Mouse (Mus musculus): ENCODE data around the gene Tmem120b. TPM values are rescaled to one million over a fixed set of nuclear protein-coding genes. Genes with fewer than 3 reads are reported as not detected.
A peak's percentile ranks its signal among the peaks of the same experiment; 100 is the strongest.

Gene Tmem120b
- polyA plus RNA-seq, 1 experiment, result 9.1 TPM

DNA sequence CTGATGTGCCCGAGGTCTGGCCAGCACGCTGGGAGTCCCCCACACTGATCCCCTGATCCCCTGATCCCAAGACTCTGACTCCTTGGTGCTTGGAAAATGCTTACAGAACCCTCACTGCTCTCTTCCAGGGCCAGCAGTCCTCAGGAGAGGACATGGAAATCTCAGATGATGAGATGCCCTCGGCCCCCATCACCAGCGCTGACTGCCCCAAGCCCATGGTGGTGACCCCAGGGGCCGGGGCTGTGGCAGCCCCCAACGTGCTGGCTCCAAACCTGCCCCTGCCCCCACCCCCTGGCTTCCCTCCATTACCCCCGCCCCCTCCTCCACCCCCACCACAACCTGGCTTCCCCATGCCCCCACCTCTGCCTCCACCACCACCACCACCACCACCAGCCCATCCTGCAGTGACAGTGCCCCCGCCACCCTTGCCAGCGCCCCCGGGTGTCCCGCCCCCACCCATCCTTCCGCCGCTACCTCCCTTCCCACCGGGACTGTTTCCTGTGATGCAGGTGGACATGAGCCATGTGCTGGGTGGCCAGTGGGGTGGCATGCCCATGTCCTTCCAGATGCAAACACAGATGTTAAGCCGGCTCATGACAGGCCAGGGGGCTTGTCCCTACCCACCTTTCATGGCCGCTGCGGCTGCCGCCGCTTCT is 83.6 kb downstream of the Tmem120b start:
- H3K4me3 ChIP-seq (ENCODE audit: insufficient read depth, low read length), result no peak overlapping the region
- no peak overlapping the region for H3K27ac ChIP-seq (ENCODE audit: insufficient read depth, low read length)
- TF ChIP-seq CTCF (IDR thresholded peaks at IDR 0.05; ENCODE audit: borderline replicate concordance, insufficient read depth, low read length) (no peak), POLR2A (IDR thresholded peaks at IDR 0.05; ENCODE audit: low read depth, low read length) (no peak)
- peaks cover 9% of the 10 kb centered on the region; the same call in 1 of the 2 replicates for H3K4me1 ChIP-seq (ENCODE audit: control insufficient read depth, insufficient read depth, low read length)

DNA sequence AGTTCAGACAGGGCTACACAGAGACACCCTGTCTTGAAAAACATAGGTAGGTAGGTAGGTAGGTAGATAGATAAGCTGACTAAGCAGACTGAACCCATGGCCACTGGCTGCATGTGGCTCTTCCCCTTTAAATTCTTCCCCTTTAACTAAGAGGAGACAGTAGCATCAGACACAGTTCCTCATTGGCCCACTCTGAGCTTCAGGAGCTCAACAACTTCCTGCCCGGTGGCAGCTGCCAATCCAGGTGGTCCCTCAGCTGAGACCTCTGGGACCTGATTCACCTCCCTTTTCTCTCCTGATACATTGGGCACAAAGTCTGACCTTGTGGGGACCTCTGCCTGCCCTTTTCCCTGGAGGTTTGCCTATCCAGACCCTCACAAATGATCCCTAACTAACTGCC is 84.7 kb downstream of the Tmem120b start:
- no peak for TF ChIP-seq CTCF (IDR thresholded peaks at IDR 0.05; ENCODE audit: borderline replicate concordance, insufficient read depth, low read length)
- TF ChIP-seq POLR2A (IDR thresholded peaks at IDR 0.05; ENCODE audit: low read depth, low read length), result no peak
- Histone ChIP-seq H3K4me3 (ENCODE audit: insufficient read depth, low read length) (no peak overlapping the region), H3K27ac (ENCODE audit: insufficient read depth, low read length) (no peak overlapping the region), H3K4me1 (ENCODE audit: control insufficient read depth, insufficient read depth, low read length) (peaks cover 9% of the 10 kb centered on the region; the same call in 1 of the 2 replicates)

DNA sequence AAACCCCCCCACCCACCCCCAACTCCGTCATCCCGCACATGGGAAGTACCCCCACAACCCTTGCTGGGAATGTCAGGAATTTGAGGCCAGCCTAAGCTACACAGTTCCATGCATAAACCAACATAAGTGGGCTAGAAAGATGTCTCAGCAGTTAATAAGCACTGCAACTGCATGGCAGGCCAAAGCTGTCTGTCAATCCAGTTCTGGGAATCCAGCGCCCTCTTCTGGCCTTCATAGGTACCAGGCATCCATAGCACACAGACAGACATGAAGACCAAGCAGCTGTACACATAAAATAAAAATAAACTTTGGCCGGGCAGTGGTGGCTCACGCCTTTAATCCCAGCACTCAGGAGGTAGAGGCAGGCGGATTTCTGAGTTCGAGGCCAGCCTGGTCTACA is 87.2 kb downstream of the Tmem120b start:
- Histone ChIP-seq H3K4me1 (ENCODE audit: control insufficient read depth, insufficient read depth, low read length) (no peaks in the 10 kb centered on the region), H3K4me3 (ENCODE audit: insufficient read depth, low read length) (no peak overlapping the region), H3K27ac (ENCODE audit: insufficient read depth, low read length) (no peak overlapping the region)
- TF ChIP-seq POLR2A (IDR thresholded peaks at IDR 0.05; ENCODE audit: low read depth, low read length) (no peak), CTCF (IDR thresholded peaks at IDR 0.05; ENCODE audit: borderline replicate concordance, insufficient read depth, low read length) (peak; percentile 42; the same call in 1 of the 2 replicates)

DNA sequence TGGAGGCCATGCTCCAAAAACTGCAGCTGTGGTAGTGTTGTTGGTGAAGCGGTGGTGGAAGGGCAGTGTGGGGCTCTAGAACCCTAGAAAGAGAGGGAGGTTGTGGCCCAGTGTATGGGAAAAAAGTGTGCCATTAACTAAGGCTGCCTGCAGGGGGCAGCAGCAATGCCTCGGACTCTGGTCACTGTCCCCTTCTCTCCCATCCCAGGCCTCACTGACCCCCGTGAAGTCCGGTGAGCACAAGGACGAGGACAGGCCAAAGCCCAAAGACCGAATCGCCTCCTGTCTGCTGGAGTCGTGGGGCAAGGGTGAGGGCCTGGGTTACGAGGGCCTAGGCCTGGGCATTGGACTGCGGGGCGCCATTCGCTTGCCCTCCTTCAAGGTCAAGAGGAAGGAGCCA is 88.5 kb downstream of the Tmem120b start:
- Histone ChIP-seq H3K4me1 (ENCODE audit: control insufficient read depth, insufficient read depth, low read length) (no peaks in the 10 kb centered on the region), H3K4me3 (ENCODE audit: insufficient read depth, low read length) (no peak overlapping the region), H3K27ac (ENCODE audit: insufficient read depth, low read length) (no peak overlapping the region)
- TF ChIP-seq POLR2A (IDR thresholded peaks at IDR 0.05; ENCODE audit: low read depth, low read length), result no peak
- peak; percentile 50; the same call in 1 of the 2 replicates for TF ChIP-seq CTCF (IDR thresholded peaks at IDR 0.05; ENCODE audit: borderline replicate concordance, insufficient read depth, low read length)

DNA sequence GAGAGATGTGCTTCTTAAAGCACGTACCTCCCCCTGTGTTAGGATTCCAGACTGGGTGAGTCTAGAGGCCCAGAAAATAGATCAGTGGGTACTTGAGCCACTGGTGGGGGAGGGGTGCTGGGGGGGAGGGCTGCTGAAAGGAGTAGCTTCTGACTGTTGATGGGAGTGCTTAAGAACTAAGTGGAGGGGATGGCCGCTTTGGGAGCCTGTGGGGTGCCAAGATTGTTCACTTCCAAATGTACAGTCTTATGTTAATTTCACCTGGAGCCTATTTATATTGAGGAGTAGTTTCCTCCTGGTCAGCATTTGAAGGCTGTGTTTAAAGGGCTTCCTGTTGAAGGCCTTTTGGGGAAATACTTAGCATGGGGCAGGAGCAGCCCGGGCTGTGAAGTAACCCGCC is 89.8 kb downstream of the Tmem120b start:
- H3K4me1 ChIP-seq (ENCODE audit: control insufficient read depth, insufficient read depth, low read length), result no peaks in the 10 kb centered on the region
- no peak overlapping the region for H3K4me3 ChIP-seq (ENCODE audit: insufficient read depth, low read length)
- no peak for TF ChIP-seq CTCF (IDR thresholded peaks at IDR 0.05; ENCODE audit: borderline replicate concordance, insufficient read depth, low read length)
- no peak for TF ChIP-seq POLR2A (IDR thresholded peaks at IDR 0.05; ENCODE audit: low read depth, low read length)
- H3K27ac ChIP-seq (ENCODE audit: insufficient read depth, low read length), result no peak overlapping the region

DNA sequence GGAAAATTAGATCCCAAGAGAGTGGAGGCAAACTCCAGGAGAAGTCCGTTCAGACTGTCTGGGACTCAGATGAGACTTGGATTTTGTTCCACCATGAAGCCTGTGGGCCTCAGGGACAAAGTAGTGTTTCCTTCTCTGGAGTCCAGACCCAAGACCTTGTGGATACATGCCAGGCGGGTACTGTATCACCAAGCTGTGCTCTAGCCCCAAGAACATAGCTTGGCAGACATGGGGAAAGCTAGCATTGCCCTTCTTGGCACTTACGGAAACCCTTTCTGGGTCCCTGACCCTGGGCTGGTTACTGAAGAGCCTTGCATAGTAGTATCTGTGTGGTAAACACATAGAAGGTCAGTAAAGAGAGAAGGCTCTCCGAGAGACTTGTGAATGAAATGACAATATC is 91.2 kb downstream of the Tmem120b start:
- no peaks in the 10 kb centered on the region for H3K4me1 ChIP-seq (ENCODE audit: control insufficient read depth, insufficient read depth, low read length)
- H3K4me3 ChIP-seq (ENCODE audit: insufficient read depth, low read length), result no peak overlapping the region
- no peak overlapping the region for H3K27ac ChIP-seq (ENCODE audit: insufficient read depth, low read length)
- TF ChIP-seq CTCF (IDR thresholded peaks at IDR 0.05; ENCODE audit: borderline replicate concordance, insufficient read depth, low read length) (no peak), POLR2A (IDR thresholded peaks at IDR 0.05; ENCODE audit: low read depth, low read length) (no peak)

DNA sequence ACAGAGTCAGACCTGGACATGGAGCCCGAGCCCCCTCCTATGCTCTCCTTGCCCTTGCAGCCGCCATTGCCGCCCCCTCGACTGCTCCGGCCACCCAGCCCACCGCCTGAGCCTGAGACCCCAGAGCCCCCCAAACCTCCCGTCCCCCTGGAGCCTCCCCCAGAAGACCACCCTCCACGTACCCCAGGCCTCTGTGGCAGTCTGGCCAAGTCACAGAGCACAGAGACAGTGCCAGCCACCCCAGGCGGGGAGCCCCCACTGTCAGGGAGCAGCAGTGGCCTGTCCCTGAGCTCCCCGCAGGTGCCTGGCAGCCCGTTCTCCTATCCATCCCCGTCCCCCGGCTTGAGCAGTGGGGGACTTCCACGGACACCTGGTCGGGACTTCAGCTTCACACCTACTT is 91.7 kb downstream of the Tmem120b start:
- Histone ChIP-seq H3K4me1 (ENCODE audit: control insufficient read depth, insufficient read depth, low read length) (no peaks in the 10 kb centered on the region), H3K4me3 (ENCODE audit: insufficient read depth, low read length) (no peak overlapping the region), H3K27ac (ENCODE audit: insufficient read depth, low read length) (no peak overlapping the region)
- no peak for TF ChIP-seq POLR2A (IDR thresholded peaks at IDR 0.05; ENCODE audit: low read depth, low read length)
- TF ChIP-seq CTCF (IDR thresholded peaks at IDR 0.05; ENCODE audit: borderline replicate concordance, insufficient read depth, low read length), result no peak

DNA sequence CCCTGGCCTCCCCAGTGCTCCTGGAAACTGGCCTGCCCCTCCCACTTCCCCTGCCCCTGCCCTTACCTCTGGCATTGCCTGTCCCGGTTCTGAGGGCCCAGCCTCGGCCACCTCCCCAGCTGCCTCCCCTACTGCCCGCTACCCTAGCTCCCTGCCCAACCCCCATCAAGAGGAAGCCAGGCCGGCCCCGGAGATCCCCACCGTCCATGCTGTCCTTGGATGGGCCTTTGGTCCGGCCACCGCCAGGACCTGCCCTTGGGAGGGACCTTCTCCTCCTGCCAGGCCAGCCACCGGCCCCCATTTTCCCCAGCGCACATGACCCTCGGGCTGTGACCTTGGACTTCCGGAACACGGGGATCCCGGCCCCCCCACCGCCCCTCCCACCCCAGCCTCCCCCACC is 92.1 kb downstream of the Tmem120b start:
- H3K4me3 ChIP-seq (ENCODE audit: insufficient read depth, low read length), result no peak overlapping the region
- H3K27ac ChIP-seq (ENCODE audit: insufficient read depth, low read length), result no peak overlapping the region
- no peaks in the 10 kb centered on the region for H3K4me1 ChIP-seq (ENCODE audit: control insufficient read depth, insufficient read depth, low read length)
- TF ChIP-seq CTCF (IDR thresholded peaks at IDR 0.05; ENCODE audit: borderline replicate concordance, insufficient read depth, low read length), result no peak

DNA sequence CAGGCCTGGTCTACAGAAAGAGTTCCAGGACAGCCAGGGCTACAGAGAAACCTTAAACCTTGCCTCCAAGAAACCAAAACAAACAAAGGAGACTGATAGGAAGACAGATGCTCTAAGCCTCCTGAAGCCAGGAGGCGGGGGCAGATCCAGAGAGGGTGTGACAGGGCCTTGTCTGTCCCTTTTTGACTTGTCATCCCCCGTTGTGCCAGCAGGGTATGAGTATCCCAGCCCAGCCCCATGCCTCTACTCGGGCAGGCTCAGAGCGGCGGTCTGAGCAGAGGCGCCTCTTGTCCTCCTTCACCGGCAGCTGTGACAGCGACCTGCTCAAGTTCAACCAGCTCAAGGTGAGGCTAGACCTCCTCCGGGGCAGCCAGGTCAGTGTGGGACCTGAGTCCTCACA is 94.7 kb downstream of the Tmem120b start:
- Histone ChIP-seq H3K4me1 (ENCODE audit: control insufficient read depth, insufficient read depth, low read length) (no peaks in the 10 kb centered on the region), H3K4me3 (ENCODE audit: insufficient read depth, low read length) (no peak overlapping the region), H3K27ac (ENCODE audit: insufficient read depth, low read length) (no peak overlapping the region)
- TF ChIP-seq CTCF (IDR thresholded peaks at IDR 0.05; ENCODE audit: borderline replicate concordance, insufficient read depth, low read length), result no peak
- TF ChIP-seq POLR2A (IDR thresholded peaks at IDR 0.05; ENCODE audit: low read depth, low read length), result no peak

DNA sequence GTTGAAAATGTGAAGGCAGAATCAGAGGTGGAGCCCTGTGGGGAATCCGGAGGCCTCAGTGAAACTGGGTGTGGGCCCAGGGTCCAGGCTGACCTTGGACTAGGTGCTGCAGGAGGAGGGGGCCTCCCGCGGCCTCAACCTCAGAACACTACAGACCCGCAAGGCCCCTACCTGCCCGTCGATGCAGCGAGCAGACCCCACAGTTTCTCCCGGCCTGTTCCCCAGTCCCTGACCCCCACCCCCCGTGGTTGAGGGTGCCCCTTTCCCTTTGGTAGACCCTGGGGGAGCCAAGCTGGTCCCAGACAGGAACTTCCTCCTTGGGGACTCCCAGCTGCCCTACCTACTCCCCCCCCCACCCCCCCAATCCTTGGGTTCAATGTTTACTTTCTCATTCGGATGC is 98.2 kb downstream of the Tmem120b start:
- Histone ChIP-seq H3K27ac (ENCODE audit: insufficient read depth, low read length) (no peak overlapping the region), H3K4me3 (ENCODE audit: insufficient read depth, low read length) (no peak overlapping the region), H3K4me1 (ENCODE audit: control insufficient read depth, insufficient read depth, low read length) (peaks cover 6% of the 10 kb centered on the region)
- TF ChIP-seq CTCF (IDR thresholded peaks at IDR 0.05; ENCODE audit: borderline replicate concordance, insufficient read depth, low read length) (no peak), POLR2A (IDR thresholded peaks at IDR 0.05; ENCODE audit: low read depth, low read length) (no peak)

Other genes starting within 250 kb of the Tmem120b start
- gene Anapc5, start 247.1 kb upstream of the Tmem120b start, polyA plus RNA-seq (2011; ENCODE audit: insufficient read length, low read depth, missing spikeins), result 320 and 443 TPM in 2 replicates
- gene Rnf34, start 218.4 kb upstream of the Tmem120b start, polyA plus RNA-seq (2011; ENCODE audit: insufficient read length, low read depth, missing spikeins), result 28.2 and 32.7 TPM in 2 replicates
- gene Kdm2b, start 78.6 kb upstream of the Tmem120b start, polyA plus RNA-seq (2011; ENCODE audit: insufficient read length, low read depth, missing spikeins), result 18.0 and 22.4 TPM in 2 replicates
- 9.3 and 10.6 TPM in 2 replicates for gene Orai1, start 53.3 kb upstream of the Tmem120b start, polyA plus RNA-seq (2011; ENCODE audit: insufficient read length, low read depth, missing spikeins)
- gene Morn3, start 21.4 kb upstream of the Tmem120b start, polyA plus RNA-seq (2011; ENCODE audit: insufficient read length, low read depth, missing spikeins), result not detected in 2 replicates
- 2.3 and 2.4 TPM in 2 replicates for gene Rhof, start 64.3 kb downstream of the Tmem120b start, polyA plus RNA-seq (2011; ENCODE audit: insufficient read length, low read depth, missing spikeins)
- 12.4 and 15.1 TPM in 2 replicates for gene Setd1b, start 73.8 kb downstream of the Tmem120b start, polyA plus RNA-seq (2011; ENCODE audit: insufficient read length, low read depth, missing spikeins)
- gene Psmd9, start 101.0 kb downstream of the Tmem120b start, polyA plus RNA-seq (2011; ENCODE audit: insufficient read length, low read depth, missing spikeins), result 23.0 and 28.4 TPM in 2 replicates
- not detected in 2 replicates for gene Hpd, start 114.3 kb downstream of the Tmem120b start, polyA plus RNA-seq (2011; ENCODE audit: insufficient read length, low read depth, missing spikeins)
- gene Wdr66, start 183.7 kb downstream of the Tmem120b start, polyA plus RNA-seq (2011; ENCODE audit: insufficient read length, low read depth, missing spikeins), result 0.15 and 0.77 TPM in 2 replicates